Comparison of ENCODE assay signal across 8 mouse cellular contexts in genomic region chr6:143373686-143374273, GRCm38 (mm10).
DNase-seq lines count a peak whose midpoint lies in the region; ATAC-seq and TF ChIP-seq lines count a peak whose summit lies in the region.

No protein-coding gene starts in this region.

- TF ChIP-seq RAD21 in MEL (IDR thresholded peaks at IDR 0.05; ENCODE audit: low read depth, low read length) = peak; percentile 41

- WGBS in bone marrow, adult 2 months = 57% methylated on average over 15 of the region's 15 CpGs
- 57% methylated on average over 15 of the region's 15 CpGs for WGBS in embryonic facial prominence, embryonic 15.5 days
- 57% methylated on average over 15 of the region's 15 CpGs for WGBS in lung, embryonic 15.5 days

- intact Hi-C loops in heart, postnatal 14 days (cut with DNase I) = loop anchor here (5.0 kb wide), 1 partner anchor 1589 kb away; no protein-coding TSS in a partner anchor

- H3K9me3 ChIP-seq in MEL (replicated peaks; ENCODE audit: insufficient read depth, low read length) = no peaks in the 10 kb centered on the region
- no peaks in the 10 kb centered on the region for H3K9me3 ChIP-seq in embryonic facial prominence, embryonic 15.5 days (replicated peaks)
- H3K9me3 ChIP-seq in lung, embryonic 15.5 days = no peaks in the 10 kb centered on the region

- no peak overlapping the region for H3K4me3 ChIP-seq in MEL (ENCODE audit: control insufficient read depth in 1 of 2, insufficient read depth in 1 of 2, low read depth in 2 of 2, low read length in 2 of 2)
- H3K4me3 ChIP-seq in bone marrow, adult 2 months (replicated peaks; ENCODE audit: control insufficient read depth, low read depth, low read length) = no peak overlapping the region
- no peak overlapping the region for H3K4me3 ChIP-seq in embryonic facial prominence, embryonic 15.5 days (replicated peaks)
- H3K4me3 ChIP-seq in lung, embryonic 15.5 days = no peak overlapping the region

- no peaks in the 10 kb centered on the region for H3K79me2 ChIP-seq in MEL (ENCODE audit: control insufficient read depth, insufficient read depth, low read length, poor library complexity)

- TF ChIP-seq CTCF in MEL (IDR thresholded peaks at IDR 0.05 in 2 of 3, conservative IDR thresholded peaks at IDR 0.05 in 1 of 3; ENCODE audit: control insufficient read depth in 1 of 3, insufficient read depth in 1 of 3, low read depth in 2 of 3, low read length in 3 of 3, poor library complexity in 1 of 3, severe bottlenecking in 1 of 3) = peak; percentile 69 to 80 (median 74)
- TF ChIP-seq CTCF in bone marrow, adult 2 months (IDR thresholded peaks at IDR 0.05; ENCODE audit: control insufficient read depth, insufficient read depth, low read length) = peak; percentile 80

- DNase-seq in MEL (ENCODE audit: low read depth, low spot score) (peak; percentile 42), MN1 (ENCODE audit: low spot score) (no peak)
- peak; percentile 42 to 71 for DNase-seq in heart, postnatal 14 days
- peak; percentile 57 for DNase-seq in layer of hippocampus, adult 11-12 months (ENCODE audit: low spot score)
- peak; percentile 52 for DNase-seq in right cerebral cortex, adult 18-20 months

- no peaks in the 10 kb centered on the region for H3K36me3 ChIP-seq in MEL (ENCODE audit: control insufficient read depth in 1 of 2, insufficient read depth in 2 of 2, low read length in 2 of 2)
- H3K36me3 ChIP-seq in embryonic facial prominence, embryonic 15.5 days = no peaks in the 10 kb centered on the region
- H3K36me3 ChIP-seq in lung, embryonic 15.5 days = no peaks in the 10 kb centered on the region

- no peak for TF ChIP-seq EP300 in MEL (IDR thresholded peaks at IDR 0.05; ENCODE audit: low read depth in 1 of 2, low read length in 2 of 2)

- H3K4me1 ChIP-seq in MEL (ENCODE audit: control insufficient read depth in 1 of 2, insufficient read depth in 2 of 2, low read length in 2 of 2) = no peaks in the 10 kb centered on the region
- H3K4me1 ChIP-seq in bone marrow, adult 2 months (ENCODE audit: control insufficient read depth, insufficient read depth, low read length) = no peaks in the 10 kb centered on the region; the same call in 1 of the 2 replicates
- no peaks in the 10 kb centered on the region for H3K4me1 ChIP-seq in embryonic facial prominence, embryonic 15.5 days
- peaks cover 15% of the 10 kb centered on the region for H3K4me1 ChIP-seq in lung, embryonic 15.5 days

- H3K9ac ChIP-seq in MEL (ENCODE audit: control insufficient read depth, low read depth, low read length, poor library complexity, severe bottlenecking) = no peak overlapping the region
- H3K9ac ChIP-seq in embryonic facial prominence, embryonic 15.5 days = no peak overlapping the region
- no peak overlapping the region for H3K9ac ChIP-seq in lung, embryonic 15.5 days

- no peak overlapping the region for H3K27ac ChIP-seq in MEL (ENCODE audit: control insufficient read depth, low read depth, low read length)
- H3K27ac ChIP-seq in bone marrow, adult 2 months (ENCODE audit: control insufficient read depth, insufficient read depth, low read depth, low read length, poor library complexity) = no peak overlapping the region
- H3K27ac ChIP-seq in embryonic facial prominence, embryonic 15.5 days (replicated peaks) = no peak overlapping the region
- no peak overlapping the region for H3K27ac ChIP-seq in lung, embryonic 15.5 days

- no peak for TF ChIP-seq POLR2A in MEL (IDR thresholded peaks at IDR 0.05; ENCODE audit: control insufficient read depth in 1 of 2, insufficient read depth in 1 of 2, low read depth in 1 of 2, low read length in 2 of 2, poor library complexity in 1 of 2)
- TF ChIP-seq POLR2A in bone marrow, adult 2 months (IDR thresholded peaks at IDR 0.05; ENCODE audit: borderline replicate concordance, control insufficient read depth, low read depth, low read length) = no peak

- H3K4me2 ChIP-seq in embryonic facial prominence, embryonic 15.5 days (replicated peaks) = no peak overlapping the region
- H3K4me2 ChIP-seq in lung, embryonic 15.5 days = no peak overlapping the region

- peak; percentile 65; the same call in 1 of the 2 replicates for ATAC-seq in embryonic facial prominence, embryonic 15.5 days (ENCODE audit: insufficient number of reproducible peaks, low FRiP score, low TSS enrichment, low read depth)
- peak; percentile 35; the same call in 1 of the 2 replicates for ATAC-seq in lung, embryonic 15.5 days (ENCODE audit: borderline replicate concordance, extremely low read depth, low FRiP score, low TSS enrichment)

- no peaks in the 10 kb centered on the region for H3K27me3 ChIP-seq in MEL (ENCODE audit: control insufficient read depth in 1 of 2, insufficient read depth in 2 of 2, low read length in 2 of 2)
- peaks cover 14% of the 10 kb centered on the region for H3K27me3 ChIP-seq in embryonic facial prominence, embryonic 15.5 days
- no peaks in the 10 kb centered on the region for H3K27me3 ChIP-seq in lung, embryonic 15.5 days

TF ChIP-seq in MEL, 35 proteins besides CTCF, POLR2A, EP300 and RAD21:
- TF ChIP-seq GATA1 (IDR thresholded peaks at IDR 0.05; ENCODE audit: low read depth, low read length) (no peak), ZC3H11A (IDR thresholded peaks at IDR 0.05; ENCODE audit: low read depth, low read length) (0 out of 2 replicates have a peak, but pooled peaks have one; percentile 26), ZMIZ1 (IDR thresholded peaks at IDR 0.05; ENCODE audit: low read depth, low read length) (no peak), MAX (IDR thresholded peaks at IDR 0.05; ENCODE audit: low read length) (no peak), SMC3 (IDR thresholded peaks at IDR 0.05; ENCODE audit: low read depth, low read length) (peak; percentile 68), ETS1 (IDR thresholded peaks at IDR 0.05; ENCODE audit: low read depth, low read length) (no peak)
